Mouse (Mus musculus) hindbrain, embryonic 11.5 days (tissue): ENCODE data around the gene Rnf10. TPM values are rescaled to one million over a fixed set of nuclear protein-coding genes. Genes with fewer than 3 reads are reported as not detected.

Source experiments
- ATAC-seq: fragments of 200-750 bp; cut with Nextera tagmentation; 2 replicates; pipeline ENCODE4 v1.8.0; 2017; ENCODE audit warnings: mild to moderate bottlenecking, moderate TSS enrichment, moderate library complexity; ENCODE audit not compliant: low FRiP score
- DNase-seq: peaks from one replicate; pipeline ENCODE4 v3.0.0-alpha.2; 2015; ENCODE audit warnings: low spot score
- H3K27ac ChIP-seq: fragments of 300-500 bp; sonication (generic); 2 replicates; pipeline ENCODE4 v1.5.1; 2014; ENCODE audit warnings: mild to moderate bottlenecking, low read depth, low read length
- H3K27me3 ChIP-seq: fragments of 300-500 bp; sonication (generic); 2 replicates; pipeline ENCODE4 v1.6.1; 2014; ENCODE audit warnings: mild to moderate bottlenecking, low read length, moderate library complexity, mixed read lengths; ENCODE audit not compliant: control insufficient read depth, insufficient read depth
- H3K36me3 ChIP-seq: fragments of 300-500 bp; sonication (generic); 2 replicates; pipeline ENCODE4 v1.6.1; 2014; ENCODE audit warnings: mild to moderate bottlenecking, low read length, moderate library complexity, mixed read lengths; ENCODE audit not compliant: control insufficient read depth, insufficient read depth
- H3K4me1 ChIP-seq: fragments of 300-500 bp; sonication (generic); replicated peaks from 2 replicates; pipeline ENCODE4 v1.6.1; 2014; ENCODE audit warnings: low read length, mixed read lengths; ENCODE audit not compliant: control insufficient read depth, insufficient read depth
- H3K4me2 ChIP-seq: fragments of 300-500 bp; sonication (generic); replicated peaks from 2 replicates; pipeline ENCODE4 v1.6.1; 2014; ENCODE audit warnings: mild to moderate bottlenecking, low read depth, low read length
- H3K4me3 ChIP-seq: fragments of 300-500 bp; sonication (generic); 2 replicates; pipeline ENCODE4 v1.5.1; 2014; ENCODE audit warnings: low read depth, low read length
- H3K9ac ChIP-seq: fragments of 300-500 bp; sonication (generic); 2 replicates; pipeline ENCODE4 v1.6.1; 2014; ENCODE audit warnings: low read depth, low read length
- H3K9me3 ChIP-seq: fragments of 300-500 bp; sonication (generic); 2 replicates; pipeline ENCODE4 v1.6.1; 2016; ENCODE audit warnings: low read length; ENCODE audit not compliant: control insufficient read depth
- WGBS: fragments of 180-500 bp; shearing (Covaris S2); extraction: QIAGEN DNeasy Blood & Tissue Kit; methylation state at CpG from one replicate; pipeline ENCODE4 v1.1.7; 2014; 5-methylcytosine and 5-hydroxymethylcytosine counted together
- polyA plus RNA-seq: library from polyadenylated mRNA; unstranded; fragments of >200 nt; fragmentation: Nextera tagmentation; extraction: Ambion mirVana; gene quantifications from 2 replicates; pipeline ENCODE4 v1.2.1, GENCODE M21; 2014

Rnf10 gene
- polyA plus RNA-seq = 65.9 and 87.5 TPM in 2 replicates

DNA sequence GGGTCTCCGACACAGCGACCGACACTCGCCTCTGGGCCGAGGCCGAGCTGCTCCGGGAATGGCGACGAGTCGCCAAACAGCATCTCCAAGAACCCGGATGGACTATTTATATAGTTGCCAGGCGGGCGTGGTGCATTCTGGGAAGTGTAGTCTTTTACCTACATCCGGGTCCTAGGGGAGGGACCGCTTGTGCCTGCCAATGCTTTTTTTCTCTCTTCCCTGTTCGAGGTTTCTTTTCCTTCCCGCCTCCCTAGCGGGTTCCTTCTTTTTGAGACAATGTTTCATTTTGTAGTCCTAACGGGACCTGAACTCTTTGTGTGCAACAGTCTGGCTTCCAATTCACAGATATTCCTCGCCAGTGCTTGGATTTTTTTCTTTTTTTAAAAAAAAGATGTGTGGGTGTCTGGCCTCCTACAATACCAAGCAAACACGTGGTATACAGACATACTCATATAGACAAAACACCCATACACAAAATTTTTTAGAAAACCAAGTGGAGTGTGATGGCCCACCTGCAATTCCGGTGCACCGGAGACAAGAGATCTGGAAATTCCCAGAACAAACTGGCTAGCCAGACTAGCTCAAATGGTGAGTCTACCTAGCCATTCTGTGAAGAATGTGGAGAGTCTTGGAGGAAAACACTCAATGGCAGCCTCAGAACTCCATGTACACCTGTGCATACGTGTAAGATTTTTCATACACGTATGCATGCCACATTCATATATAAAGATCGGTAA, at the start of gene Rnf10:
Gene Rnf10, minus strand, starts transcription at position 87 of the 737 bp plus-strand sequence.
- DNase-seq = peak; percentile 99
- Histone ChIP-seq H3K36me3 (no peaks in the 10 kb centered on the region), H3K4me3 (peak within 1 kb of the TSS; percentile 97), H3K4me1 (0 out of 2 replicates have a peak, but pooled peaks cover 3% of the 10 kb centered on the region), H3K27ac (peak within 1 kb of the TSS; percentile 79), H3K27me3 (no peaks in the 10 kb centered on the region), H3K4me2 (peak within 1 kb of the TSS; percentile 79), H3K9me3 (no peaks in the 10 kb centered on the region), H3K9ac (peak within 1 kb of the TSS; percentile 81)
- 14% methylated on average over 26 of the region's 26 CpGs for WGBS
- peak; percentile 91 for ATAC-seq

GRCm38 (mm10) chr5:115319004-115319940, 46.6 kb upstream of the Rnf10 start:
- under 1% methylated on average over 22 of the region's 22 CpGs for WGBS
- Histone ChIP-seq H3K27ac (peak overlapping the region; percentile 45; the same call in 1 of the 2 replicates), H3K4me2 (peak overlapping the region; percentile 61), H3K36me3 (no peaks in the 10 kb centered on the region), H3K4me3 (peak overlapping the region; percentile 19; the same call in 1 of the 2 replicates), H3K4me1 (peaks cover 9% of the 10 kb centered on the region; the same call in 1 of the 2 replicates), H3K9ac (0 out of 2 replicates have a peak overlapping the region, but pooled peaks have one; percentile 50), H3K9me3 (no peaks in the 10 kb centered on the region), H3K27me3 (no peaks in the 10 kb centered on the region)
- ATAC-seq = peak; percentile 54; the same call in 1 of the 2 replicates
- DNase-seq = peak; percentile 72

DNA sequence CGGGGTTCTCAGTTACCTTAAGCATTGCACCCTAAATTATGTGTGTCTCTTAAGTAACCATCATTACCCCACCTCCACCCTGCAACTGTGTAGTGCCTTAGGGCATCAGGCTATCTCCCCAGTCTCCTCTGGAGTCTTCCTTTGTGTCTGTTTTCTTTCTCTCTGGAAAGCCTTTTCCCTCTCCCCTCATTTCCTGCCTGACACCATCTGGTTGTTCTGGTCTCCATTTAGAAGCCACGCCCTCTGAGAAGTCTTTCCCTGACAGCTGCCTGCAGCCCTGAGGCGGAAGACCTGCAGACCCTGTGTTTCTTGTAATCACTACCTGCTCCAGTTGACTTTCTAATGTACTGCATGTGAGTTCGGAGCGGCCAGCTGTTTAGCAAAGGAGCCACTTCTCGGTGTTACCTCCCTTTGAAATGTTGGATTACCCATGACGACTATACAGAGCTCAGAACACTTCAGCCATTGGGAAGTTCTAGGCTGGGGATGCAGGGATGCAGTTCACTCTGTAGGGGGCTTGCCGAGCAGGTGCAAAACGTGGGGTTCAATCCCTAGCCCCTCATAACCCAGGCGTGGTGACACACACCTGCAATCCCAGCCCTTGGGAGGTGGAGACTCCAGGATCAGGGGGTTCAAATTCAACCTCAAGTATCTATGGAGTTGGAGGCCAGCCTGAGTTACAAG, 45.1 kb upstream of the Rnf10 start:
- ATAC-seq = peak; percentile 71; the same call in 1 of the 2 replicates
- peak; percentile 61 for DNase-seq
- H3K4me1 ChIP-seq = peaks cover 9% of the 10 kb centered on the region; the same call in 1 of the 2 replicates
- 0 out of 2 replicates have a peak overlapping the region, but pooled peaks have one; percentile 6 for H3K4me2 ChIP-seq
- no peaks in the 10 kb centered on the region for H3K36me3 ChIP-seq
- peak overlapping the region; percentile 88 for H3K27ac ChIP-seq
- H3K27me3 ChIP-seq = no peaks in the 10 kb centered on the region
- H3K9me3 ChIP-seq = no peaks in the 10 kb centered on the region
- no peak overlapping the region for H3K4me3 ChIP-seq
- H3K9ac ChIP-seq = peak overlapping the region; percentile 55; the same call in 1 of the 2 replicates
- 4% methylated on average over 10 of the region's 10 CpGs for WGBS

- Histone ChIP-seq H3K36me3 (no peaks in the 10 kb centered on the region), H3K4me2 (peak overlapping the region; percentile 6; the same call in 1 of the 2 replicates), H3K4me1 (peaks cover 9% of the 10 kb centered on the region; the same call in 1 of the 2 replicates), H3K27ac (peak overlapping the region; percentile 88), H3K27me3 (no peaks in the 10 kb centered on the region), H3K4me3 (no peak overlapping the region), H3K9me3 (no peaks in the 10 kb centered on the region), H3K9ac (peak overlapping the region; percentile 55; the same call in 1 of the 2 replicates)
- ATAC-seq (peak; percentile 45; the same call in 1 of the 2 replicates), DNase-seq (peak; percentile 42)
- 3% methylated on average over 14 of the region's 14 CpGs for WGBS
Observed at GRCm38 (mm10) chr5:115316968-115317644, 44.4 kb upstream of the Rnf10 start.

GRCm38 (mm10) chr5:115313668-115313943, 40.9 kb upstream of the Rnf10 start:
- ATAC-seq (no peak), DNase-seq (no peak)
- H3K4me3 ChIP-seq = no peak overlapping the region
- no peak overlapping the region for H3K27ac ChIP-seq
- H3K27me3 ChIP-seq = no peaks in the 10 kb centered on the region
- peak overlapping the region; percentile 4; the same call in 1 of the 2 replicates for H3K9ac ChIP-seq
- no peaks in the 10 kb centered on the region for H3K9me3 ChIP-seq
- no peak overlapping the region for H3K4me2 ChIP-seq
- H3K4me1 ChIP-seq = peaks cover 9% of the 10 kb centered on the region; the same call in 1 of the 2 replicates
- WGBS = 47% methylated on average over 5 of the region's 5 CpGs
- H3K36me3 ChIP-seq = no peaks in the 10 kb centered on the region

DNA sequence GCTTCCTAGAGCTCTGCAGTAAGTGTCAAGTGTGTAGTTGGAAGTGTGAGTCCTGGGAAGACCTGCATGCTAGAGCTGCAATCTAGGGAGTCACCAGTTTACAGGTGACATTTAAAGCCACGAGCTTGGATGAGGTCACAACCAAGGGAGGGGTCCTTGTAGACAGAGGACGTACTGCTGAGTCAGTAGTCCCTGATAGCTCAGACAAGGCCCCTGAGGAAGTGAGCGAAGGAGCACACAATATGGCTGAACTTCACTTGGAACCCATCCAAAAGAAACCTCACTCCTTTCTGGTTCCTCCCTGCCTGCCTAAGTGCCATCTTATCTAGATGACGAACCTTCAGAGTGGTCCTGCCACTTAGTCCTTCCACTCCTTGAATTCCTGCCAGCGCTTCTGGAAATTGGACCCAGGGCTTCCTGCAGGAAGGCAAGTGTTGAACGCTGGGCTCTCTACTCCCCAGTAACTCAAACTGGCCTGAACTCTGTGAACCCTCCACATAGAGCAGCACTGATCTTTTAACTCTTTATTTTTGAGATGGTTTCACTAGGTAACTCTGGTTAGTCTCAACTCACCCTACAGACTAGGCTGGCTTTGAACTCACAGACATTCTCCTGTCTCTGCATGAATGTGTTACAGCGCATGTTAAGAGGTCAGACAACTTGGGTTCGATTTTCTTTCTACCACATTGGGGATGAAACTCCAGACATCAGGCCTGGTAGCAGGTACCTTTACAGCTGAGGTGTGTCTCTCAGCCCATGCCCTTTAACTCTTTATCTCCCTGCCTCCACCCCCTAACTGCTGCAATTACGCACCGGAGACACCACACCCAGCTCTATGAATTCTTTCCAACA, 40.3 kb upstream of the Rnf10 start:
- Histone ChIP-seq H3K4me3 (no peak overlapping the region), H3K27me3 (no peaks in the 10 kb centered on the region), H3K9me3 (no peaks in the 10 kb centered on the region), H3K27ac (no peak overlapping the region), H3K4me2 (no peak overlapping the region), H3K36me3 (no peaks in the 10 kb centered on the region), H3K9ac (no peak overlapping the region), H3K4me1 (peaks cover 9% of the 10 kb centered on the region; the same call in 1 of the 2 replicates)
- 78% methylated on average over 10 of the region's 10 CpGs for WGBS
- no peak for ATAC-seq
- DNase-seq = no peak

- ATAC-seq = no peak
- Histone ChIP-seq H3K4me1 (peaks cover 6% of the 10 kb centered on the region; the same call in 1 of the 2 replicates), H3K36me3 (no peaks in the 10 kb centered on the region), H3K27ac (no peak overlapping the region), H3K4me3 (no peak overlapping the region), H3K27me3 (no peaks in the 10 kb centered on the region), H3K4me2 (no peak overlapping the region), H3K9ac (no peak overlapping the region), H3K9me3 (no peaks in the 10 kb centered on the region)
- WGBS = 86% methylated on average over 4 of the region's 4 CpGs
- no peak for DNase-seq
Observed at GRCm38 (mm10) chr5:115312354-115312753, 39.7 kb upstream of the Rnf10 start.
